27 mouse cellular contexts compared by ENCODE assay signal in the genomic region with DNA sequence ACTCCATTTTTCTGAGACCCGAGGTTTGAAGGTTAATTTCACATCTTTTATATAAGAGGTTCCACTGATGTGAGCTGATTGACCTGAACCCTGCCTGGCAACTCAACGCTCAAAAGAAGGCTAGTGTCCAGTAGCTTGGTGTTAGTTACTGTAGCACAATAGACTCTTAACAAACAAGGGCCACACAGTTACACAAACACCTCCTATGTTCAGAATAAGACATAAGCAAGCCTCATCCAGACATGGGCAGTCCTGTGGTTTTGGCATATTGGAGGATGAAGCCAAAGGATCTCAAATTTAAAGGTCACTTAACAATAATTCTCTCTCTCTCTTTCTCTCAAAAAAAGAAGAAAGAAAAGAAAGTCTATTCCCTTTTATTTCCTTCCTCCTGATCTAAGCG. TPM values are rescaled to one million over a fixed set of nuclear protein-coding genes. Genes with fewer than 3 reads are reported as not detected.
A peak's percentile ranks its signal among the peaks of the same experiment; 100 is the strongest.
DNase-seq lines count a peak whose midpoint lies in the region; ATAC-seq lines count a peak whose summit lies in the region.
"Had no signal": no experiment of that assay in that cellular context is flagged by ENCODE, and none has a peak within 500 bp of the region (broad histone marks: within the 10 kb centered on the region; RNA-seq: fewer than 3 reads in every experiment).

No protein-coding gene starts in this region.

- H3K9me3 ChIP-seq in embryonic facial prominence, embryonic 12.5 days: no peaks in the 10 kb centered on the region
- no peaks in the 10 kb centered on the region for H3K9me3 ChIP-seq in embryonic facial prominence, embryonic 10.5 days
- no peaks in the 10 kb centered on the region for H3K9me3 ChIP-seq in hindbrain, embryonic 12.5 days (replicated peaks)
- H3K9me3 ChIP-seq in hindbrain, embryonic 14.5 days (ENCODE audit: control insufficient read depth, low read length): no peaks in the 10 kb centered on the region
- H3K9me3 ChIP-seq: forebrain, embryonic 12.5 days; liver, embryonic 13.5 days; midbrain, embryonic 13.5 days; neural tube, embryonic 15.5 days had no signal

- DNase-seq in embryonic facial prominence, embryonic 10.5 days (ENCODE audit: low spot score): no peak
- no peak for DNase-seq in hindbrain, embryonic 14.5 days (ENCODE audit: low spot score)
- no peak for DNase-seq in B cell, adult 2 months
- no peak for DNase-seq in gastrocnemius, postnatal 25 days
- DNase-seq: adrenal gland, adult 8-10 months; cerebellum, adult 8-10 months; cerebellum, postnatal 25 days; forebrain, postnatal 0 days; gastrocnemius, postnatal 10 days; kidney, postnatal 4 days; left cerebral cortex, postnatal 4 days; liver, embryonic 13.5 days; lung, adult 18-20 months; lung, postnatal 4 days; retina, postnatal 1 day; right cerebral cortex, postnatal 14 days; thymus, postnatal 4 days had no signal

- peaks cover 16% of the 10 kb centered on the region; the same call in 1 of the 2 replicates for H3K4me1 ChIP-seq in embryonic facial prominence, embryonic 12.5 days
- H3K4me1 ChIP-seq in embryonic facial prominence, embryonic 10.5 days: peaks cover 17% of the 10 kb centered on the region
- peaks cover 3% of the 10 kb centered on the region; the same call in 1 of the 2 replicates for H3K4me1 ChIP-seq in hindbrain, embryonic 12.5 days
- no peaks in the 10 kb centered on the region for H3K4me1 ChIP-seq in hindbrain, embryonic 14.5 days (replicated peaks; ENCODE audit: control insufficient read depth, insufficient read depth, low read length)
- H3K4me1 ChIP-seq in brown adipose tissue, adult 24 weeks (ENCODE audit: control insufficient read depth, insufficient read depth, insufficient read length, low read length): no peaks in the 10 kb centered on the region; the same call in 1 of the 2 replicates
- H3K4me1 ChIP-seq: forebrain, embryonic 12.5 days; liver, embryonic 13.5 days; megakaryocyte, embryonic 14.5 days; midbrain, embryonic 13.5 days; neural tube, embryonic 15.5 days had no signal

- H3K4me2 ChIP-seq in embryonic facial prominence, embryonic 12.5 days (replicated peaks): no peak overlapping the region
- no peak overlapping the region for H3K4me2 ChIP-seq in hindbrain, embryonic 12.5 days (replicated peaks)
- H3K4me2 ChIP-seq in hindbrain, embryonic 14.5 days (replicated peaks): no peak overlapping the region
- H3K4me2 ChIP-seq: forebrain, embryonic 12.5 days; liver, embryonic 13.5 days; midbrain, embryonic 13.5 days; neural tube, embryonic 15.5 days had no signal

- H3K27ac ChIP-seq in embryonic facial prominence, embryonic 12.5 days: 0 out of 2 replicates have a peak overlapping the region, but pooled peaks have one; percentile 70
- no peak overlapping the region; the same call in 1 of the 2 replicates for H3K27ac ChIP-seq in embryonic facial prominence, embryonic 10.5 days (replicated peaks)
- 0 out of 2 replicates have a peak overlapping the region, but pooled peaks have one; percentile 23 for H3K27ac ChIP-seq in hindbrain, embryonic 12.5 days
- no peak overlapping the region for H3K27ac ChIP-seq in hindbrain, embryonic 14.5 days
- H3K27ac ChIP-seq in brown adipose tissue, adult 24 weeks (replicated peaks; ENCODE audit: low read depth, low read length): 0 out of 2 replicates have a peak overlapping the region, but pooled peaks have one; percentile 21
- H3K27ac ChIP-seq: forebrain, embryonic 12.5 days; kidney, postnatal 0 days; liver, embryonic 13.5 days; midbrain, embryonic 13.5 days; neural tube, embryonic 15.5 days had no signal

- 35% methylated on average over 3 of the region's 3 CpGs for WGBS in embryonic facial prominence, embryonic 12.5 days
- WGBS in embryonic facial prominence, embryonic 10.5 days: 52% methylated on average over 3 of the region's 3 CpGs
- WGBS in hindbrain, embryonic 12.5 days: 66% methylated on average over 3 of the region's 3 CpGs
- WGBS in hindbrain, embryonic 14.5 days: 78% methylated on average over 3 of the region's 3 CpGs

- H3K27me3 ChIP-seq in embryonic facial prominence, embryonic 12.5 days: no peaks in the 10 kb centered on the region
- no peaks in the 10 kb centered on the region for H3K27me3 ChIP-seq in embryonic facial prominence, embryonic 10.5 days (replicated peaks; ENCODE audit: low read depth, poor library complexity, severe bottlenecking)
- no peaks in the 10 kb centered on the region for H3K27me3 ChIP-seq in hindbrain, embryonic 12.5 days
- H3K27me3 ChIP-seq in hindbrain, embryonic 14.5 days (ENCODE audit: control insufficient read depth, insufficient read depth, low read length): no peaks in the 10 kb centered on the region
- H3K27me3 ChIP-seq: forebrain, embryonic 12.5 days; liver, embryonic 13.5 days; megakaryocyte, embryonic 14.5 days; midbrain, embryonic 13.5 days; neural tube, embryonic 15.5 days had no signal

- no peak overlapping the region for H3K9ac ChIP-seq in embryonic facial prominence, embryonic 12.5 days
- H3K9ac ChIP-seq in hindbrain, embryonic 12.5 days: no peak overlapping the region
- H3K9ac ChIP-seq in hindbrain, embryonic 14.5 days: no peak overlapping the region
- H3K9ac ChIP-seq: forebrain, embryonic 12.5 days; forebrain, postnatal 0 days; liver, embryonic 13.5 days; midbrain, embryonic 13.5 days; neural tube, embryonic 15.5 days had no signal

- H3K36me3 ChIP-seq in embryonic facial prominence, embryonic 12.5 days: no peaks in the 10 kb centered on the region
- no peaks in the 10 kb centered on the region for H3K36me3 ChIP-seq in embryonic facial prominence, embryonic 10.5 days (replicated peaks)
- H3K36me3 ChIP-seq in hindbrain, embryonic 12.5 days: no peaks in the 10 kb centered on the region
- H3K36me3 ChIP-seq in hindbrain, embryonic 14.5 days (replicated peaks; ENCODE audit: control insufficient read depth, insufficient read depth): no peaks in the 10 kb centered on the region
- H3K36me3 ChIP-seq: forebrain, embryonic 12.5 days; liver, embryonic 13.5 days; midbrain, embryonic 13.5 days; neural tube, embryonic 15.5 days had no signal

- H3K4me3 ChIP-seq in embryonic facial prominence, embryonic 12.5 days: no peak overlapping the region
- H3K4me3 ChIP-seq in embryonic facial prominence, embryonic 10.5 days: no peak overlapping the region
- no peak overlapping the region for H3K4me3 ChIP-seq in hindbrain, embryonic 12.5 days
- H3K4me3 ChIP-seq in hindbrain, embryonic 14.5 days (replicated peaks; ENCODE audit: low read length): no peak overlapping the region
- no peak overlapping the region for H3K4me3 ChIP-seq in brown adipose tissue, adult 24 weeks (ENCODE audit: insufficient read depth, low read depth, low read length)
- H3K4me3 ChIP-seq: forebrain, embryonic 12.5 days; liver, embryonic 13.5 days; megakaryocyte, embryonic 14.5 days; midbrain, embryonic 13.5 days; neural tube, embryonic 15.5 days had no signal

- ATAC-seq in embryonic facial prominence, embryonic 12.5 days (ENCODE audit: insufficient number of reproducible peaks, insufficient read depth, low FRiP score, low TSS enrichment): no peak
- ATAC-seq in hindbrain, embryonic 12.5 days (ENCODE audit: low FRiP score): no peak
- no peak for ATAC-seq in hindbrain, embryonic 14.5 days (ENCODE audit: low FRiP score)
- ATAC-seq: forebrain, postnatal 0 days; hindbrain, embryonic 16.5 days; midbrain, embryonic 13.5 days had no signal

RNA-seq across cellular contexts. Expression of a gene that starts 1.7 kb away (rescaled TPM):
- 21.3 and 21.7 TPM in 2 replicates for polyA plus RNA-seq in embryonic facial prominence, embryonic 12.5 days (2016; fragmentation: Nextera tagmentation; extraction: Ambion mirVana)
- polyA plus RNA-seq in embryonic facial prominence, embryonic 10.5 days (2016; fragmentation: Nextera tagmentation; extraction: Ambion mirVana): 4.1 and 7.9 TPM in 2 replicates
- 23.3 and 24.6 TPM in 2 replicates for polyA plus RNA-seq in hindbrain, embryonic 12.5 days (2016; fragmentation: Nextera tagmentation; extraction: Ambion mirVana)
- polyA plus RNA-seq in hindbrain, embryonic 14.5 days (2014; fragmentation: Nextera tagmentation; extraction: Ambion mirVana): 30.8 and 38.6 TPM in 2 replicates
- polyA plus RNA-seq in brown adipose tissue, adult 24 weeks (2012; ENCODE audit: insufficient read depth, insufficient read length, missing spikeins): 49.0 and 77.1 TPM in 2 replicates
- 10 to 100 TPM; 20.5 to 22.9 TPM for total RNA-seq in gastrocnemius, postnatal 25 days (2021)
- total RNA-seq: monocyte, adult 5-6 weeks had no signal

Comparison
In these comparisons a context has a peak if more than half of its experiments do, and no peak if none do; other contexts are left out.
1. H3K27ac ChIP-seq: peak in embryonic facial prominence, embryonic 12.5 days (single experiment), hindbrain, embryonic 12.5 days (single experiment) and brown adipose tissue, adult 24 weeks (single experiment); none in embryonic facial prominence, embryonic 10.5 days (single experiment) and hindbrain, embryonic 14.5 days (single experiment).